Mouse (Mus musculus): Measurements from ENCODE around the gene Vmn2r26. TPM values are rescaled to one million over a fixed set of nuclear protein-coding genes. Genes with fewer than 3 reads are reported as not detected.

Vmn2r26 gene
- polyA plus RNA-seq (2017; shearing (Covaris generic)): not detected

GRCm38 (mm10) chr6:124024268-124024667 lies at the start of gene Vmn2r26:
Gene Vmn2r26, plus strand, starts transcription at chr6:124024568.

Other genes starting within 250 kb of the Vmn2r26 start
- gene Vmn2r24, start 245.7 kb upstream of the Vmn2r26 start, polyA plus RNA-seq (2017; shearing (Covaris generic)): not detected
- not detected for gene Vmn2r25, start 171.1 kb upstream of the Vmn2r26 start, polyA plus RNA-seq (2017; shearing (Covaris generic))
- not detected for gene Vmn2r27, start 207.3 kb downstream of the Vmn2r26 start, polyA plus RNA-seq (2017; shearing (Covaris generic))